Mouse (Mus musculus) retina, postnatal 7 days (tissue): ENCODE data around the gene Cad.

ENCODE experiments used
- DNase-seq: peaks from one replicate; pipeline ENCODE4 v3.0.0-alpha.2; 2012; ENCODE audit warnings: low read depth, low spot score

The Cad gene

DNA sequence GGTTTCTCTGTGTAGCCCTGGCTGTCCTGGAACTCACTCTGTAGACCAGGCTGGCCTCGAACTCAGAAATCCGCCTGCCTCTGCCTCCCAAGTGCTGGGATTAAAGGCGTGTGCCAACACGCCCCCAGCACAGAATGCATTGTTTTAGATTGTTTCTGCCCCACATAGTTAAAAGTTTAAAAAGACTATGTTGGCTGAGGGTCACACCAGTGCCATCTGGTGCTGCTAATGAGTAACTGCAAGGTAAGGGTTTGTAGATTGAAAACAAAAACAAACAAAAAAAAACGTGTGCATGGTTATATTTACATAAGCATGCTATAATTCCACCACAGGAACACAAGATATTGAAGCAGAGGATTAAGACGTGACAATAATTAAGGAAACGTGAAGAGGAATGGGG is 56.2 kb downstream of the Cad start:
- no peak for DNase-seq

DNA sequence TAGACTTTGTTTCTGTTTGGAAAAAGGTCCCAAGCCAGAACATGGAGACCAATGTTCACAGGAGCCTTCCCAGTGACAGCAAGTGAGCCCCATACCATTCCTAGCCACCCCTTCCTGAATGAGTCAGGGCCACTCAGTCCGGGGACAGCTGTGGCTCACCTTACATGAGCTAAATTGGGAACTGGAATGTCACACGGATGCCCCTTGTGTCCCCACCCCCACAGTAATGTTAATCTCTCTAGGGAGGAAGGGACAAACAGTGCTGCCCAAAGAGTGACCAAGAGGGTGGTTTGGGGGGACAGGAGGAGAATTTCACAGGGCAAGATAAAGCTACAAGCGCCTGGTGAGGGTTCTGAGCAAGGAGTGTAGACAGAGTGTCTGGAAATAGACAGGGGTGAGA is 61.8 kb downstream of the Cad start, which contains the start of gene Trim54:
Gene Trim54, plus strand, starts transcription at position 359 of the 400 bp plus-strand sequence.
- no peak for DNase-seq

DNA sequence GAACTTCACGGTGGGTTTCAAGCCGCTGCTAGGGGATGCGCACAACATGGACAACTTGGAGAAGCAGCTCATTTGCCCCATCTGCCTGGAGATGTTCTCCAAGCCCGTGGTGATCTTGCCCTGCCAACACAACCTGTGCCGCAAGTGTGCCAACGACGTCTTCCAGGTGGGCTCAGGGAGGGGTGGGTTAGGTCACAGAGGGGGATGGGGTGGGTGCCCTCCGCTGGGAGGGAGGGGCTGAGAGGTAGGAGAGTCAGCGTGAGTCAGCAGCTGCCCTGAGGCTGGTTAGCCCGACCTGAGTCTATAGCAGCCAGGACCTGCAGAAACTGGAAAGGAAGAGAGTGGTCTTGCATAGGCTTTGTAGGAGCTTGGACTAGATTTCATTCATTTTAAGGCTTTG is 62.3 kb downstream of the Cad start:
- DNase-seq: no peak

DNA sequence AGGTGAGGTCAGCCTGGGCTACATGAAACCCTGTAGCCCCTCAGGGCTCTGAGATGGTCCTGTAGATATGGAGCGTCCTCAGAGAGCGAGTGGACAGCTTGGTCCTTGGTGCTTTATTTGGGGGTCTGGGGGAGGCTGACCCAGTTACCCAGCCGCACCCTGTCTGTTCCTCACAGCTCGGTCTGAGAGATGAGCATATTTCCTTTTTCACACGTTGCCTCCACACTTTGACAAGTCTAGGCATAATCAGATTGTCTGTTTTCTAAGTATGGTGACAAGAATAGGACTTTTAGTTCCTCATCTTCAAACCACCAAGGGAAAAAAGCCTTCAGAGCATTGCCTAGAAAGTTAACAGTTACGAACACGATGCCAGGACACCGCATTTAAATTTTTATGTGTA is 66.5 kb downstream of the Cad start:
- no peak for DNase-seq

DNA sequence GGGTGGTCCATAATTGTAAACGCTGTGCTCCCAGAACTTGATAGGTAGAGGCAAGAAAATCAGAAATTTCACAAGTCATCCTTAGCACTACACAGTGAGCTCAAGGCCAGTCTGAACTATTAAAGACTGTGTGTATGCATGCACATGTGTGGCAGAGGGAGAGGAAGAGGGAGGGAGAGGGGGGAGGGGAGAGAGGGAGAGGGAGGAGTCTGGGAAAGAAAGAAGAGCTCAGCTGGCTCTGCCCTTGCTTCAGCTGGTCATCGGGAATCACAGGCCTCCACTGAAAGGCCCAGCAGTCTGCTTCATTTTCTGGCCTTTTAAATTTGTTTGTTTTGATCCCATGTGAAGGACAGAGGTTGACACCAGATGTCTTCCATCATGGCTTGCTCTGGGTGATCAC is 68.9 kb downstream of the Cad start:
- DNase-seq: no peak

DNA sequence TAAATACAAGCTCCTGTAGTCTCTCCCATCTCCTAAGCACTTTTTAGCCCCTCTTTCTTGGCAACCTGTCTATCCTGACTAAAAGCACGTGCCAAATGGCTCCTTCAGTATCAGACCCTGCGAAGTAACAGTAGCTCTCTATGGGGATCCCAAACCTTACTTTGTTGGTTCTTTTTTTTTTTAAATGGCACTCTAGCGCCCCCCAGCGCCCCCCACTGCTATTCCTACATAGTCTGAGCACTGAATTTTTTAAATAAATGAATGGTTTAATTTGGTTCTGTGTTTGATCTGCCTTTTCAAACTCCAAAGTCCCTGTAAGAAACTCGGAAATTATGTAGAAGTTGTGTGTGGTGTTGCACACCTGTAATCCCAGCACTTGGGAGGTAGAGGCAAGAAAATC is 71.5 kb downstream of the Cad start:
- DNase-seq: no peak
